Mouse (Mus musculus): ENCODE data around the gene Nkapl.

Gene Nkapl

GRCm38 (mm10) chr13:21427631-21428030 is 40.7 kb downstream of the Nkapl start:
- DNase-seq (ENCODE audit: low spot score): no peak

GRCm38 (mm10) chr13:21423301-21423700 is 45.0 kb downstream of the Nkapl start:
- no peak for DNase-seq (ENCODE audit: low spot score)

GRCm38 (mm10) chr13:21418865-21419264 is 49.4 kb downstream of the Nkapl start:
- no peak for DNase-seq (ENCODE audit: low spot score)

GRCm38 (mm10) chr13:21417298-21418010 is 50.9 kb downstream of the Nkapl start:
- DNase-seq (ENCODE audit: low spot score): no peak
